Comparison of ENCODE assay signal across 24 mouse cellular contexts in genomic region chr4:136459210-136459609, GRCm38 (mm10). TPM values are rescaled to one million over a fixed set of nuclear protein-coding genes. Genes with fewer than 3 reads are reported as not detected.
"Had no signal": no experiment of that assay in that cellular context is flagged by ENCODE, and none has a peak within 500 bp of the region (broad histone marks: within the 10 kb centered on the region; RNA-seq: fewer than 3 reads in every experiment).

No protein-coding gene starts in this region.

- H3K36me3 ChIP-seq: kidney, embryonic 15.5 days; limb, embryonic 10.5 days; limb, embryonic 13.5 days; midbrain, embryonic 10.5 days; midbrain, embryonic 13.5 days; neural tube, embryonic 13.5 days; stomach, embryonic 15.5 days had no signal

- H3K4me3 ChIP-seq: kidney, embryonic 15.5 days; limb, embryonic 10.5 days; limb, embryonic 13.5 days; megakaryocyte, embryonic 14.5 days; midbrain, embryonic 10.5 days; midbrain, embryonic 13.5 days; myocyte; neural tube, embryonic 13.5 days; stomach, embryonic 15.5 days had no signal

- H3K9ac ChIP-seq: kidney, embryonic 15.5 days; limb, embryonic 13.5 days; liver, embryonic 14.5 days; liver, postnatal 0 days; lung, embryonic 14.5 days; midbrain, embryonic 13.5 days; neural tube, embryonic 13.5 days; stomach, embryonic 15.5 days had no signal

- H3K27ac ChIP-seq: kidney, embryonic 15.5 days; limb, embryonic 10.5 days; limb, embryonic 13.5 days; liver, embryonic 14.5 days; midbrain, embryonic 10.5 days; midbrain, embryonic 13.5 days; neural tube, embryonic 13.5 days; stomach, embryonic 15.5 days had no signal

- ATAC-seq: liver, postnatal 0 days; midbrain, embryonic 13.5 days; midbrain, embryonic 16.5 days had no signal

- H3K4me2 ChIP-seq: kidney, embryonic 15.5 days; limb, embryonic 13.5 days; lung, embryonic 14.5 days; midbrain, embryonic 13.5 days; neural tube, embryonic 13.5 days; stomach, embryonic 15.5 days had no signal

- H3K9me3 ChIP-seq: kidney, embryonic 15.5 days; limb, embryonic 10.5 days; limb, embryonic 13.5 days; midbrain, embryonic 10.5 days; midbrain, embryonic 13.5 days; neural tube, embryonic 13.5 days; stomach, embryonic 15.5 days had no signal

- DNase-seq: kidney, adult 8-10 months; kidney, postnatal 10 days; kidney, postnatal 36 days; liver; liver, postnatal 0 days; retina, postnatal 1 day; right cerebral cortex, postnatal 25 days; spleen, adult 18-20 months; thymus, postnatal 25 days had no signal

- H3K27me3 ChIP-seq: stomach, embryonic 15.5 days had no signal

RNA-seq across cellular contexts. Expression of gene 6030445D17Rik, which starts 2.8 kb away (rescaled TPM):
- total RNA-seq: monocyte, adult 5-6 weeks; neutrophil, adult 5-6 weeks had no signal

RNA-seq across cellular contexts. Expression of gene Htr1d, which starts 35.9 kb away (rescaled TPM):
- total RNA-seq: monocyte, adult 5-6 weeks; neutrophil, adult 5-6 weeks had no signal
- polyA plus RNA-seq: liver, embryonic 14.5 days; liver, postnatal 0 days; lung, embryonic 14.5 days; thymus, postnatal 0 days had no signal
